ENCODE assay signal across 27 mouse cellular contexts in genomic region chr2:37576661-37577060, GRCm38 (mm10).
DNase-seq lines count a peak whose midpoint lies in the region; ATAC-seq and TF ChIP-seq lines count a peak whose summit lies in the region.
"Had no signal": no experiment of that assay in that cellular context is flagged by ENCODE, and none has a peak within 500 bp of the region (broad histone marks: within the 10 kb centered on the region; RNA-seq: fewer than 3 reads in every experiment).

No protein-coding gene starts in this region.

- no peak overlapping the region for H3K4me3 ChIP-seq in hindbrain, postnatal 0 days (ENCODE audit: low read length)
- H3K4me3 ChIP-seq in hindbrain, embryonic 14.5 days (replicated peaks; ENCODE audit: low read length), result no peak overlapping the region
- H3K4me3 ChIP-seq in midbrain, postnatal 0 days (ENCODE audit: low read depth, low read length), result no peak overlapping the region
- no peak overlapping the region for H3K4me3 ChIP-seq in midbrain, embryonic 10.5 days
- H3K4me3 ChIP-seq in heart, embryonic 12.5 days, result no peak overlapping the region
- H3K4me3 ChIP-seq: embryonic facial prominence, embryonic 12.5 days; kidney, embryonic 15.5 days; limb, embryonic 13.5 days; liver, embryonic 12.5 days; myocyte; neural tube, embryonic 13.5 days had no signal

- no peaks in the 10 kb centered on the region for H3K27me3 ChIP-seq in hindbrain, postnatal 0 days (ENCODE audit: insufficient read depth, low read length)
- H3K27me3 ChIP-seq in hindbrain, embryonic 14.5 days (ENCODE audit: control insufficient read depth, insufficient read depth, low read length), result no peaks in the 10 kb centered on the region
- no peaks in the 10 kb centered on the region for H3K27me3 ChIP-seq in midbrain, postnatal 0 days (ENCODE audit: insufficient read depth, low read length)
- H3K27me3 ChIP-seq in midbrain, embryonic 10.5 days (ENCODE audit: low read depth, poor library complexity, severe bottlenecking), result no peaks in the 10 kb centered on the region
- H3K27me3 ChIP-seq in heart, embryonic 12.5 days (replicated peaks), result no peaks in the 10 kb centered on the region
- H3K27me3 ChIP-seq: embryonic facial prominence, embryonic 12.5 days; kidney, embryonic 15.5 days; limb, embryonic 13.5 days; liver, embryonic 12.5 days; neural tube, embryonic 13.5 days had no signal

- no peak overlapping the region for H3K9ac ChIP-seq in hindbrain, postnatal 0 days (replicated peaks; ENCODE audit: low read length)
- no peak overlapping the region for H3K9ac ChIP-seq in hindbrain, embryonic 14.5 days
- no peak overlapping the region for H3K9ac ChIP-seq in midbrain, postnatal 0 days (replicated peaks; ENCODE audit: low read length, poor library complexity, severe bottlenecking)
- H3K9ac ChIP-seq in heart, embryonic 12.5 days, result no peak overlapping the region
- H3K9ac ChIP-seq: embryonic facial prominence, embryonic 12.5 days; kidney, embryonic 15.5 days; limb, embryonic 13.5 days; liver, embryonic 12.5 days; neural tube, embryonic 13.5 days had no signal

- H3K36me3 ChIP-seq in hindbrain, postnatal 0 days (ENCODE audit: insufficient read depth, low read length), result peaks cover 3% of the 10 kb centered on the region; the same call in 1 of the 2 replicates
- H3K36me3 ChIP-seq in hindbrain, embryonic 14.5 days (replicated peaks; ENCODE audit: control insufficient read depth, insufficient read depth), result peaks cover 30% of the 10 kb centered on the region
- H3K36me3 ChIP-seq in midbrain, postnatal 0 days (ENCODE audit: insufficient read depth, low read length), result peaks cover 6% of the 10 kb centered on the region; the same call in 1 of the 2 replicates
- peaks cover 30% of the 10 kb centered on the region for H3K36me3 ChIP-seq in midbrain, embryonic 10.5 days
- peaks cover 20% of the 10 kb centered on the region for H3K36me3 ChIP-seq in heart, embryonic 12.5 days
- H3K36me3 ChIP-seq: embryonic facial prominence, embryonic 12.5 days; liver, embryonic 12.5 days had no signal

- H3K27ac ChIP-seq in hindbrain, postnatal 0 days, result peak overlapping the region; percentile 41
- no peak overlapping the region for H3K27ac ChIP-seq in hindbrain, embryonic 14.5 days
- no peak overlapping the region for H3K27ac ChIP-seq in midbrain, postnatal 0 days (ENCODE audit: low read depth, low read length)
- H3K27ac ChIP-seq in midbrain, embryonic 10.5 days (replicated peaks), result no peak overlapping the region
- no peak overlapping the region for H3K27ac ChIP-seq in heart, embryonic 12.5 days (ENCODE audit: poor library complexity, severe bottlenecking)
- H3K27ac ChIP-seq: embryonic facial prominence, embryonic 12.5 days; kidney, embryonic 15.5 days; limb, embryonic 13.5 days; liver, embryonic 12.5 days; neural tube, embryonic 13.5 days had no signal

- intact Hi-C loops in gastrocnemius, postnatal 36 days (cut with DNase I), result no loop called here

- ATAC-seq in hindbrain, postnatal 0 days, result no peak; the same call in 1 of the 2 replicates
- ATAC-seq in hindbrain, embryonic 14.5 days (ENCODE audit: low FRiP score), result no peak
- no peak for ATAC-seq in midbrain, postnatal 0 days (ENCODE audit: low FRiP score)
- no peak for ATAC-seq in heart, embryonic 12.5 days (ENCODE audit: insufficient number of reproducible peaks, low FRiP score)
- ATAC-seq: liver, embryonic 12.5 days had no signal

- no peaks in the 10 kb centered on the region for H3K4me1 ChIP-seq in hindbrain, postnatal 0 days (ENCODE audit: insufficient read depth, low read length)
- H3K4me1 ChIP-seq in hindbrain, embryonic 14.5 days (replicated peaks; ENCODE audit: control insufficient read depth, insufficient read depth, low read length), result no peaks in the 10 kb centered on the region
- H3K4me1 ChIP-seq in midbrain, postnatal 0 days (ENCODE audit: insufficient read depth, low read length), result no peaks in the 10 kb centered on the region
- no peaks in the 10 kb centered on the region for H3K4me1 ChIP-seq in midbrain, embryonic 10.5 days
- no peaks in the 10 kb centered on the region for H3K4me1 ChIP-seq in heart, embryonic 12.5 days (replicated peaks)
- H3K4me1 ChIP-seq: embryonic facial prominence, embryonic 12.5 days; kidney, embryonic 15.5 days; limb, embryonic 13.5 days; liver, embryonic 12.5 days; neural tube, embryonic 13.5 days had no signal

- peak; percentile 30 for DNase-seq in hindbrain, postnatal 0 days (ENCODE audit: low spot score)
- DNase-seq in hindbrain, embryonic 14.5 days (ENCODE audit: low spot score), result no peak
- peak; percentile 39 for DNase-seq in midbrain, postnatal 0 days (ENCODE audit: low spot score)
- no peak for DNase-seq in midbrain, embryonic 10.5 days (ENCODE audit: low spot score)
- peak; percentile 89 for DNase-seq in cerebellum, adult 9-10 months
- no peak for DNase-seq in gastrocnemius, postnatal 36 days
- DNase-seq in thymus, postnatal 14 days, result no peak
- DNase-seq: gastrocnemius, postnatal 10 days; heart, adult 11 months; heart, postnatal 10 days; kidney, adult 11 months; kidney, postnatal 36 days; lung, adult 18-20 months; lung, postnatal 10 days; midbrain, embryonic 14.5 days; retina, postnatal 1 day; right cerebral cortex, postnatal 25 days; spleen, adult 18-20 months; thymus, postnatal 25 days had no signal

- WGBS in hindbrain, postnatal 0 days, result 60% methylated on average over 1 of the region's 1 CpGs
- 79% methylated on average over 1 of the region's 1 CpGs for WGBS in hindbrain, embryonic 14.5 days
- 78% methylated on average over 1 of the region's 1 CpGs for WGBS in midbrain, postnatal 0 days
- 94% methylated on average over 1 of the region's 1 CpGs for WGBS in midbrain, embryonic 10.5 days
- WGBS in heart, embryonic 12.5 days, result 89% methylated on average over 1 of the region's 1 CpGs

- no peaks in the 10 kb centered on the region for H3K9me3 ChIP-seq in hindbrain, postnatal 0 days (ENCODE audit: low read length)
- no peaks in the 10 kb centered on the region for H3K9me3 ChIP-seq in hindbrain, embryonic 14.5 days (ENCODE audit: control insufficient read depth, low read length)
- H3K9me3 ChIP-seq in midbrain, postnatal 0 days (ENCODE audit: low read length), result no peaks in the 10 kb centered on the region
- H3K9me3 ChIP-seq in midbrain, embryonic 10.5 days (replicated peaks), result no peaks in the 10 kb centered on the region
- no peaks in the 10 kb centered on the region for H3K9me3 ChIP-seq in heart, embryonic 12.5 days (replicated peaks)
- H3K9me3 ChIP-seq: embryonic facial prominence, embryonic 12.5 days; kidney, embryonic 15.5 days; limb, embryonic 13.5 days; liver, embryonic 12.5 days; neural tube, embryonic 13.5 days had no signal

- H3K4me2 ChIP-seq in hindbrain, postnatal 0 days (ENCODE audit: low read depth, low read length), result no peak overlapping the region
- no peak overlapping the region for H3K4me2 ChIP-seq in hindbrain, embryonic 14.5 days (replicated peaks)
- H3K4me2 ChIP-seq in midbrain, postnatal 0 days (ENCODE audit: low read depth, low read length, poor library complexity, severe bottlenecking), result no peak overlapping the region
- H3K4me2 ChIP-seq in heart, embryonic 12.5 days, result no peak overlapping the region
- H3K4me2 ChIP-seq: embryonic facial prominence, embryonic 12.5 days; heart, embryonic 11.5 days; kidney, embryonic 15.5 days; limb, embryonic 13.5 days; liver, embryonic 12.5 days; neural tube, embryonic 13.5 days had no signal

- no peak for TF ChIP-seq CTCF in hindbrain, postnatal 0 days (IDR thresholded peaks at IDR 0.05; ENCODE audit: low read depth)
- TF ChIP-seq CTCF in midbrain, postnatal 0 days (IDR thresholded peaks at IDR 0.05), result no peak

Comparison
In these comparisons a context has a peak if more than half of its experiments do, and no peak if none do; other contexts are left out.
1. DNase-seq: peak in hindbrain, postnatal 0 days (single experiment), midbrain, postnatal 0 days (single experiment) and cerebellum, adult 9-10 months (single experiment); none in hindbrain, embryonic 14.5 days (single experiment), midbrain, embryonic 10.5 days (single experiment), gastrocnemius, postnatal 36 days (0 of 2) and thymus, postnatal 14 days (single experiment).